Mouse (Mus musculus) midbrain, embryonic 15.5 days (tissue): ENCODE results near the gene Kif7. TPM values are rescaled to one million over a fixed set of nuclear protein-coding genes. Genes with fewer than 3 reads are reported as not detected.

Source experiments
- ATAC-seq: fragments of 200-750 bp; cut with Nextera tagmentation; replicated peaks from 2 replicates; pipeline ENCODE4 v1.8.0; 2017; ENCODE audit warnings: moderate TSS enrichment
- H3K27ac ChIP-seq: fragments of 300-500 bp; sonication (generic); 2 replicates; pipeline ENCODE4 v1.5.1; 2015; ENCODE audit warnings: mild to moderate bottlenecking, inconsistent platforms
- H3K27me3 ChIP-seq: fragments of 300-500 bp; sonication (generic); replicated peaks from 2 replicates; pipeline ENCODE4 v1.6.1; 2015; ENCODE audit warnings: inconsistent platforms
- H3K36me3 ChIP-seq: fragments of 300-500 bp; sonication (generic); replicated peaks from 2 replicates; pipeline ENCODE4 v1.6.1; 2015; ENCODE audit warnings: inconsistent platforms
- H3K4me1 ChIP-seq: fragments of 300-500 bp; sonication (generic); 2 replicates; pipeline ENCODE4 v1.6.1; 2015; ENCODE audit warnings: inconsistent platforms
- H3K4me2 ChIP-seq: fragments of 300-500 bp; sonication (generic); 2 replicates; pipeline ENCODE4 v1.6.1; 2015; ENCODE audit warnings: inconsistent platforms, mild to moderate bottlenecking, moderate library complexity
- H3K4me3 ChIP-seq: fragments of 300-500 bp; sonication (generic); 2 replicates; pipeline ENCODE4 v1.5.1; 2015; ENCODE audit warnings: mild to moderate bottlenecking, inconsistent platforms
- H3K9ac ChIP-seq: fragments of 300-500 bp; sonication (generic); 2 replicates; pipeline ENCODE4 v1.6.1; 2015; ENCODE audit warnings: mild to moderate bottlenecking, inconsistent platforms
- H3K9me3 ChIP-seq: fragments of 300-500 bp; sonication (generic); 2 replicates; pipeline ENCODE4 v1.6.1; 2016; ENCODE audit warnings: inconsistent platforms
- WGBS: fragments of 180-500 bp; shearing (Covaris S2); methylation state at CpG from one replicate; pipeline ENCODE4 v1.1.7; 2015; ENCODE audit warnings: mixed read lengths; 5-methylcytosine and 5-hydroxymethylcytosine counted together
- polyA plus RNA-seq: library from polyadenylated mRNA; unstranded; fragments of >200 nt; fragmentation: Nextera tagmentation; extraction: Ambion mirVana; gene quantifications from 2 replicates; pipeline ENCODE4 v1.2.1, GENCODE M21; 2015

Kif7 gene
- polyA plus RNA-seq, 1 experiment from 2014 or later = 1.3 TPM

DNA sequence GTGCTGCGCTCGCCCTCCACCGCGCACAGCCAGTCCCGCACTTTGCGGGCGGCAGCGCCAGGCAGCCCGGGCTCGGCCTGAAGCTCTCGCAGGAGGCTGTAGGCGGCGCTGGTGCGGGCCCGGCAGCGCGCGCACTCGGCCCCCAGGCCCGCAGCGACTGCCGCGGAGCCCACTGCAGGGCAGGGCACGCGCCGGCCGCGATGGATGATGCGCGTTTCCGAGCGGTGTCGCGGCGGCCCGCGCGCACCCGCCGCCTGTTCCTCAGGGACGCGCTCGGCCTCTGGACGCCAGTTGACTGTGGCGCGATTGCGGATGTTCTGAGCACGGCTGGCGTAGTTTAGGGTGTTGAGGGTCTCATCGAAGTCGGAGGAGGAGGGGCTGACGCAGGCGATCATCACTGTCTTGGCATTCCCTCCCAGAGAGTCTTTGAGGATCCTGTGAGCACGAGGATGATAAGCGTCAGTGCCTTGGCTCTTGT is 5.4 kb downstream of the Kif7 start:
- peak; percentile 88 for ATAC-seq
- WGBS = under 1% methylated on average over 55 of the region's 55 CpGs

DNA sequence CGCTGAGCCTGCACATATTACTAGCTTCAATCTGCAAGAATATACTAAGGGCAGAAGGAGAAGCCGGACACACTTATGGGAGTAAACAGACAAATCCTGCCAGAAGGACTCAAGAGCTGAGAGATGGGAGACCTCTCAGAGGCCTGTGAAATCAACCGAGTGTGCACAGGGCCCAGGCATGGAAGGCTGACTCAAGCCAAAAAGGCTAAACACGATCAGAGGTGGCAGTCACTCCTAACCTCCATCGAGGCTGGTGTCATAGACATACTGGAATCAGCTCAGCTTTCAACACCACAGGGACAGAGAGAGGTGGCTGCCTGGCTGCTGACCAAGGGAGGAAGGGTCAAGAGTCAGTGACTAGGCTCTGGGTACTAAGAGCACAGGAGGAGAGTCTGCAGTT is 10.3 kb downstream of the Kif7 start:
- no peaks in the 10 kb centered on the region for H3K36me3 ChIP-seq
- no peaks in the 10 kb centered on the region for H3K27me3 ChIP-seq
- 88% methylated on average over 5 of the region's 5 CpGs for WGBS
- no peak overlapping the region for H3K4me2 ChIP-seq
- no peak overlapping the region for H3K4me3 ChIP-seq
- no peaks in the 10 kb centered on the region for H3K9me3 ChIP-seq
- H3K27ac ChIP-seq = no peak overlapping the region
- no peak overlapping the region for H3K9ac ChIP-seq
- H3K4me1 ChIP-seq = 0 out of 2 replicates have a peak, but pooled peaks cover 2% of the 10 kb centered on the region
- ATAC-seq = no peak

More for the DNA sequence above, 5.4 kb downstream of the Kif7 start:
- peak overlapping the region; percentile 45 for H3K4me3 ChIP-seq
- H3K36me3 ChIP-seq = no peaks in the 10 kb centered on the region
- H3K4me1 ChIP-seq = peaks cover 14% of the 10 kb centered on the region
- H3K9ac ChIP-seq = peak overlapping the region; percentile 30
- peak overlapping the region; percentile 25; the same call in 1 of the 2 replicates for H3K27ac ChIP-seq
- no peaks in the 10 kb centered on the region for H3K27me3 ChIP-seq
- no peaks in the 10 kb centered on the region for H3K9me3 ChIP-seq
- peak overlapping the region; percentile 58 for H3K4me2 ChIP-seq

DNA sequence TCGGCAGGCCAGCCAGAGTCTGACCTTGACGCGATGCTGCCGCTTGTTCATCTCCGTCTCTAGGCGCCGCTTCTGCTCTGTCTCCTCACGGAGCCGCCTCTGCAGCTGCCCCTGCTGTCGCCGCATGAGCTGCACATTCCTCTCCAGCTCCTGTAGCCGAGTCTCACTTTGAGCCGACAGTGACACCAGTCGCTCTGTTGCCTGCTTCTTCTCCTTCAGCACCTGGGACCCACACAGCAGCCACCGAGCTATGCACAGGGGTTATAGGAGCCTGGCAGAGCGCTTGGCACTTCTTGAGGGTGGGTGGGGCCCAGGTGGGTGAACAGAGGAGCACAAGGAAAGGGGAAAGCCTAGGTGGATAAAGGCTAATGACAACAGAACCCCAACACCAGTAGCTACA is 12.8 kb downstream of the Kif7 start:
- Histone ChIP-seq H3K36me3 (no peaks in the 10 kb centered on the region), H3K27me3 (no peaks in the 10 kb centered on the region), H3K9ac (no peak overlapping the region), H3K27ac (no peak overlapping the region), H3K4me3 (no peak overlapping the region), H3K4me1 (no peaks in the 10 kb centered on the region), H3K9me3 (no peaks in the 10 kb centered on the region), H3K4me2 (no peak overlapping the region)
- WGBS = 86% methylated on average over 16 of the region's 16 CpGs
- no peak for ATAC-seq

- Histone ChIP-seq H3K27me3 (no peaks in the 10 kb centered on the region), H3K4me3 (no peak overlapping the region), H3K27ac (no peak overlapping the region), H3K36me3 (no peaks in the 10 kb centered on the region; the same call in 1 of the 2 replicates), H3K9me3 (no peaks in the 10 kb centered on the region), H3K4me1 (no peaks in the 10 kb centered on the region), H3K4me2 (no peak overlapping the region), H3K9ac (no peak overlapping the region)
- 90% methylated on average over 8 of the region's 8 CpGs for WGBS
- no peak for ATAC-seq
These were observed 19.0 kb downstream of the Kif7 start for GRCm38 (mm10) chr7:79696495-79696894.

DNA sequence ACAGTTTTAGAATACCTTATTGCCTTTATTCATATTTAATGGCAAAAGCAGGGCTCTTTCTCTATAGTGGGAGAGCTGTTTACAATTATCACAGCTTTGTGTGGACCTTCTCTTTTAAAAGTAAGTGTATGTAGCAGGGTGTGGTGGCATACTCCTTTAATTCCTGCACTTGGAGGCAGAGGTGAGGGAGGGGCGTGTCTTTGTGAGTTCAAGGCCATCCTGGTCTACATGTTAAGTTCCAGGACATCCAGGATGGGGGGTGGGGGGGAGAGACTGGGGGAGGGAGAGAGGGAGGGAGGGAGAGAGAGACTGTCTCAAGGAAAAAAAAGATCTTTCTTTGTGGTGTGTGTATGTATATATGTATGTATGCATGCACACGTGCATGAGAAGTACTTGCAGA is 35.3 kb downstream of the Kif7 start:
- Histone ChIP-seq H3K4me1 (no peaks in the 10 kb centered on the region), H3K4me3 (no peak overlapping the region), H3K36me3 (no peaks in the 10 kb centered on the region; the same call in 1 of the 2 replicates), H3K27me3 (no peaks in the 10 kb centered on the region), H3K27ac (no peak overlapping the region), H3K4me2 (no peak overlapping the region), H3K9ac (no peak overlapping the region), H3K9me3 (no peaks in the 10 kb centered on the region)
- no peak for ATAC-seq
- WGBS = 100% methylated on average over 2 of the region's 2 CpGs

GRCm38 (mm10) chr7:79679186-79679585 is 36.3 kb downstream of the Kif7 start:
- Histone ChIP-seq H3K36me3 (no peaks in the 10 kb centered on the region; the same call in 1 of the 2 replicates), H3K9ac (no peak overlapping the region), H3K9me3 (no peaks in the 10 kb centered on the region), H3K4me1 (no peaks in the 10 kb centered on the region), H3K27ac (no peak overlapping the region), H3K27me3 (no peaks in the 10 kb centered on the region), H3K4me3 (no peak overlapping the region), H3K4me2 (no peak overlapping the region)
- no peak for ATAC-seq

GRCm38 (mm10) chr7:79670900-79671604 is 44.5 kb downstream of the Kif7 start:
- 88% methylated on average over 4 of the region's 4 CpGs for WGBS
- no peaks in the 10 kb centered on the region for H3K4me1 ChIP-seq
- no peaks in the 10 kb centered on the region for H3K36me3 ChIP-seq
- H3K4me2 ChIP-seq = no peak overlapping the region
- no peaks in the 10 kb centered on the region for H3K9me3 ChIP-seq
- no peak overlapping the region for H3K27ac ChIP-seq
- no peak overlapping the region for H3K9ac ChIP-seq
- H3K4me3 ChIP-seq = no peak overlapping the region
- no peaks in the 10 kb centered on the region for H3K27me3 ChIP-seq
- no peak for ATAC-seq

GRCm38 (mm10) chr7:79666690-79667089 is 48.8 kb downstream of the Kif7 start:
- no peak overlapping the region for H3K9ac ChIP-seq
- H3K27me3 ChIP-seq = no peaks in the 10 kb centered on the region
- no peak overlapping the region for H3K27ac ChIP-seq
- no peak for ATAC-seq
- H3K9me3 ChIP-seq = no peaks in the 10 kb centered on the region
- H3K4me2 ChIP-seq = no peak overlapping the region
- H3K4me3 ChIP-seq = no peak overlapping the region
- H3K36me3 ChIP-seq = no peaks in the 10 kb centered on the region
- H3K4me1 ChIP-seq = no peaks in the 10 kb centered on the region

- 16% methylated on average over 5 of the region's 5 CpGs for WGBS
- Histone ChIP-seq H3K4me3 (peak overlapping the region; percentile 66), H3K9ac (peak overlapping the region; percentile 47; the same call in 1 of the 2 replicates), H3K36me3 (no peaks in the 10 kb centered on the region), H3K4me2 (peak overlapping the region; percentile 100), H3K27me3 (no peaks in the 10 kb centered on the region), H3K4me1 (peaks cover 16% of the 10 kb centered on the region), H3K9me3 (no peaks in the 10 kb centered on the region), H3K27ac (no peak overlapping the region)
- no peak for ATAC-seq
These were observed 54.1 kb downstream of the Kif7 start for GRCm38 (mm10) chr7:79661253-79661890.

- Histone ChIP-seq H3K4me1 (peaks cover 16% of the 10 kb centered on the region), H3K27me3 (no peaks in the 10 kb centered on the region), H3K27ac (no peak overlapping the region), H3K9me3 (no peaks in the 10 kb centered on the region), H3K36me3 (no peaks in the 10 kb centered on the region), H3K4me3 (peak overlapping the region; percentile 66), H3K4me2 (peak overlapping the region; percentile 100), H3K9ac (peak overlapping the region; percentile 47)
- WGBS = under 1% methylated on average over 73 of the region's 73 CpGs
- ATAC-seq = peak; percentile 15; the same call in 1 of the 2 replicates
These were observed 55.0 kb downstream of the Kif7 start for GRCm38 (mm10) chr7:79660291-79661150.

DNA sequence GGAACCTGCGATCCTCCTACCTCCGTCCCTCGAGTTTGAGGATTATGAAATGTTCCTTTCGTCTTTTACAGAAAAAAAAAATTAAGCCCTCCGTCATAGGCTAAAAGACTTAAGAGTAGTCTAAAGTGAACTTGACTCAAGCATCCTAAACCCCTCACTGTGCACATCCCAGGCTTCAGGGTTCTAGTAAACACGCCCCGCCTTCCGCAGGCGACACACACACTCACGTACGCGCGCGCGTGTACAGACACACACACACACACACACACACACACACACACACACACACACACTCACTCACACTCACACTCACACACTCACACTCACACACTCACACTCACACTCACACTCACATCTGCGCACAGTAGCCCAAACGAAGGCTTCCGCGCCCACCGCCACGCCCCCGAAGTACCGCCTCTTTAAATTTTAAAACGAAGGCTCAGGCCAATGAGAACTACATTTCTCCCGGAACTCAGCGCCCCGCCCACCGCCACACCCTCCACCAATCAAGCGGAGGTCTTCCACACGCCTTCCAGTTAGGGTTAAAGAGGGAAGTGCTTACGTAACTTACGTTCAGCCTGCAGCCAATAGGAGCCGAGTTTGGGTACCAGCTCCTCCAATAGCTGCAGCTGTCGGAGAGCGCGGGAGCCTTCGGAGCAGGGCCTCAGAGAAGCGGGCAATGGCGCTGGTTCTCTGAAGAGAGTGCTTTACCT is 55.8 kb downstream of the Kif7 start, which contains the start of gene Ticrr:
TSS of gene Ticrr (plus strand) at position 619 of the 713 bp plus-strand sequence.
- under 1% methylated on average over 39 of the region's 39 CpGs for WGBS

More for the DNA sequence above, 55.8 kb downstream of the Kif7 start, which contains the start of gene Ticrr:
- Histone ChIP-seq H3K27me3 (no peaks in the 10 kb centered on the region), H3K9me3 (no peaks in the 10 kb centered on the region), H3K27ac (no peak within 1 kb of the TSS), H3K36me3 (no peaks in the 10 kb centered on the region), H3K4me3 (peak within 1 kb of the TSS; percentile 66), H3K4me1 (peaks cover 16% of the 10 kb centered on the region), H3K9ac (peak within 1 kb of the TSS; percentile 47), H3K4me2 (peak within 1 kb of the TSS; percentile 100)
- peak; percentile 100 for ATAC-seq
